Mouse (Mus musculus) midbrain, embryonic 11.5 days (tissue): ENCODE data around the gene Spats1. TPM values are rescaled to one million over a fixed set of nuclear protein-coding genes. Genes with fewer than 3 reads are reported as not detected.
A peak's percentile ranks its signal among the peaks of the same experiment; 100 is the strongest.

Source experiments
- ATAC-seq: fragments of 200-750 bp; cut with Nextera tagmentation; 2 replicates; pipeline ENCODE4 v1.8.0; 2017; ENCODE audit warnings: moderate TSS enrichment, moderate library complexity; ENCODE audit not compliant: low FRiP score
- DNase-seq: peaks from one replicate; pipeline ENCODE4 v3.0.0; 2015; ENCODE audit warnings: low spot score; ENCODE audit errors: missing footprints
- H3K27ac ChIP-seq: fragments of 300-500 bp; sonication (generic); 2 replicates; pipeline ENCODE4 v1.5.1; 2014; ENCODE audit warnings: low read depth, low read length
- H3K27me3 ChIP-seq: fragments of 300-500 bp; sonication (generic); 2 replicates; pipeline ENCODE4 v1.6.1; 2014; ENCODE audit warnings: mild to moderate bottlenecking, low read length, moderate library complexity, mixed read lengths; ENCODE audit not compliant: control insufficient read depth, insufficient read depth
- H3K36me3 ChIP-seq: fragments of 300-500 bp; sonication (generic); 2 replicates; pipeline ENCODE4 v1.6.1; 2014; ENCODE audit warnings: mild to moderate bottlenecking, low read length, moderate library complexity, mixed read lengths; ENCODE audit not compliant: control insufficient read depth, insufficient read depth
- H3K4me1 ChIP-seq: fragments of 300-500 bp; sonication (generic); 2 replicates; pipeline ENCODE4 v1.6.1; 2014; ENCODE audit warnings: low read length; ENCODE audit not compliant: control insufficient read depth, insufficient read depth
- H3K4me2 ChIP-seq: fragments of 300-500 bp; sonication (generic); 2 replicates; pipeline ENCODE4 v1.6.1; 2014; ENCODE audit warnings: mild to moderate bottlenecking, moderate library complexity
- H3K4me3 ChIP-seq: fragments of 300-500 bp; sonication (generic); 2 replicates; pipeline ENCODE4 v1.5.1; 2014; ENCODE audit warnings: low read depth, low read length
- H3K9ac ChIP-seq: fragments of 300-500 bp; sonication (generic); 2 replicates; pipeline ENCODE4 v1.6.1; 2014; ENCODE audit warnings: low read length
- H3K9me3 ChIP-seq: fragments of 300-500 bp; sonication (generic); 2 replicates; pipeline ENCODE4 v1.6.1; 2016; ENCODE audit warnings: low read length; ENCODE audit not compliant: control insufficient read depth
- WGBS: fragments of 180-500 bp; shearing (Covaris S2); extraction: QIAGEN DNeasy Blood & Tissue Kit; methylation state at CpG from one replicate; pipeline ENCODE4 v1.1.7; 2014; 5-methylcytosine and 5-hydroxymethylcytosine counted together
- polyA plus RNA-seq: library from polyadenylated mRNA; unstranded; fragments of >200 nt; fragmentation: Nextera tagmentation; extraction: Ambion mirVana; gene quantifications from 2 replicates; pipeline ENCODE4 v1.2.1, GENCODE M21; 2014

The Spats1 gene
- 0.40 and 0.46 TPM in 2 replicates for polyA plus RNA-seq

DNA sequence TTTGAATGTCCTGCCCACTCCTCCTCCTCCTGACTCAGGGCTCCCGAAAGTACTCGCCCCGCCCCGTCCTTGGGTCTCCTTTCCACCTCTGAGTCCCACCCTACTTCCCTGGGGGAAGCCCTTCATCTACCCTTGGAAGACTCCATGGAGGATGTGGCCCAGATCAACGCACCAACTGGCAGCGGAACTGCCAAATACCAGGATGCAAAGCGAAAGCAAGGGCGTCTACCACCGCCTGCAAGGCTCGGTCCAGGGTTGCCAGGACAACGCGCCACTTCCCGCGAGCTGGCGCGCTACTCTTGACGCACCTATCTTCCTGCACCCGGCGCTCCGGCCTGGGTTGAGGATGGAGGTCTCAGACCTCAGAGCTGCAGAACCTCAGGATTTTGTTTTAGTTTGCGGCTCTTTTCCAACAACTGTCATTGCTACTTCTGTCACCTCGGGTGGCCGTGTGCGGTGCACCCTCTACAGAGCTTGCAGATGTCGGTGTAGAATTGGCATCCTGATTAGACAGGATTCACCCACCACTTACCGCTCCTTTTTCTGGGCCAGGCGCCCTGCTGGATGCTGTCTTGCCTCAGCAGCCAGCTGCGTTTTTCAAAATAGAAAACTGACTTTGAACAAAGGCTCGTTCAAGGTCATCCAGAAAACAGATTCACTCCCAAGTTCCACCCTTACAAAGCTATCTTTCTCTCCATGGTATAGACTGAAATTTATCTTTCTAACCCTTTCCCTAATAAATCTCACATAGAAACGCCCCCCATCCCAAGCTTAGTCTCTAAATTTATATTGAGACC, at the start of gene Spats1:
Gene Spats1 (minus strand): TSS at position 747 of the 797 bp plus-strand sequence.
- Histone ChIP-seq H3K27me3 (peaks cover 5% of the 10 kb centered on the region; the same call in 1 of the 2 replicates), H3K4me3 (peak within 1 kb of the TSS; percentile 30), H3K9ac (peak within 1 kb of the TSS; percentile 58), H3K36me3 (no peaks in the 10 kb centered on the region), H3K4me2 (peak within 1 kb of the TSS; percentile 61), H3K27ac (no peak within 1 kb of the TSS), H3K9me3 (no peaks in the 10 kb centered on the region), H3K4me1 (peaks cover 4% of the 10 kb centered on the region; the same call in 1 of the 2 replicates)
- DNase-seq (peak; percentile 92), ATAC-seq (peak; percentile 83)
- 7% methylated on average over 30 of the region's 30 CpGs for WGBS

DNA sequence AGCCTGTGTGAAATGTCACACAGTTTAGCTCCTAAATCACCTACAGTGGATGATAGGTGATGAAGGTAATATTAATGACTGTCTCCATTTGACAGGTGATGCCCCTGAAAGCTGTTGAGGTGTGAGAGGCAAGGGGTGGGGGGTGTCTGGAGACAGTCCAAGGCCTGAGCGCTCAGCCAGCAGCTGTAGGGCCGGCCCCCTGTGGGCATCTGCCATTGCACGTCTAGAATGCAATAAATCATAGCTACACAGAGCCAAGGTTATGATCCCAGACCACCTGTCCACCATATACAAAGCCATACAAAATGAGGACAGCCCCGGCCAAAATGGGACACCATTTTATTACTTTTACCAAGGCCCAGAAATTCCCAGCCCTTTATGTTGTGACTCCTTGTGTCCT, 49.7 kb upstream of the Spats1 start:
- no peak overlapping the region for H3K4me2 ChIP-seq
- peaks cover 6% of the 10 kb centered on the region for H3K4me1 ChIP-seq
- H3K4me3 ChIP-seq = no peak overlapping the region
- ATAC-seq = no peak
- WGBS = 90% methylated on average over 4 of the region's 4 CpGs
- H3K36me3 ChIP-seq = no peaks in the 10 kb centered on the region
- no peak overlapping the region for H3K27ac ChIP-seq
- no peak overlapping the region for H3K9ac ChIP-seq
- H3K9me3 ChIP-seq = no peaks in the 10 kb centered on the region
- no peak for DNase-seq
- H3K27me3 ChIP-seq = peaks cover 4% of the 10 kb centered on the region; the same call in 1 of the 2 replicates

DNA sequence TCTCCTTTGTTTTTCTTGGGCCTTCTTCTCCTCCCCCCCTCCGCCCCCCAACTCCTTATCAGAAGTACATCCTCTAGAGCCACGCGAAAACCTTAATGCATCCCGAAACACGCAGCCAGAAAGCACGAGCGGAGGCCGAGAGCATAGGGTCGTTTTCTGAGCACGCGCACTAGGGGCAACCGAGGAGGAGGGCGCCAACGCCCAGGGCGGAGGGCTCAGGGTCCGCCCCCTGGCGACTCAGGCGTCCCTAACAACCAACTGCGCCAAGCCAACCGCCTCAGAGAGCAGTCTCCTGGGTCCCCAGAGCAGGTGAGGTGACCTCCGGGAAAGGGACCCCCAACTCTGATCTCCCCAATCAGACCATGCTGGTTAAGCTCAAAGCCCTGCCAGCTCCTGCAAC, 48.0 kb upstream of the Spats1 start, which contains the start of gene Tcte1:
Gene Tcte1 (plus strand): TSS at position 172 of the 400 bp plus-strand sequence.
- Histone ChIP-seq H3K9me3 (no peaks in the 10 kb centered on the region), H3K27me3 (peaks cover 4% of the 10 kb centered on the region; the same call in 1 of the 2 replicates), H3K27ac (no peak within 1 kb of the TSS), H3K9ac (peak within 1 kb of the TSS; percentile 75), H3K36me3 (0 out of 2 replicates have a peak, but pooled peaks cover 2% of the 10 kb centered on the region), H3K4me3 (peak within 1 kb of the TSS; percentile 37), H3K4me2 (peak within 1 kb of the TSS; percentile 77), H3K4me1 (peaks cover 6% of the 10 kb centered on the region)
- WGBS = under 1% methylated on average over 21 of the region's 21 CpGs
- DNase-seq (peak; percentile 96), ATAC-seq (peak; percentile 90)

DNA sequence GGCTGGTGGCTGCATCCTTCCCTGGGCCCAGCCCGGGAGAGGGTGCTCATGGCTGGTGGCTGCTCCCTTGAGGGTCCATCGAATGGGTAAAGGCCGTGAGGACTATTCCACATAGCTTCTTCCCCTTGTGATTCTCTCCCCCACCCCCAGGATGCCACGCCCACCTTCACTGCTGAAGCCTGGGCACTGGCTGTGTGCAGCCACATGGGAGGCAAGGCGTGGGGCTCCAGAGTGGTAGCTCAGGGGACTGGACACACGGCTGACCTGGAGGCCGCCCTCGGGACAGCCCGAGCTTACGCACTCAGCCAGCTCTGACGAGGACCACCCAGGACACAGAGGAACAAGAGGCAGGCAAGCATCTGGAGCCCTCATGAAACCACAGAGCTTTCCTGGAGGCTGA, 44.9 kb upstream of the Spats1 start:
- Histone ChIP-seq H3K9ac (no peak overlapping the region), H3K27me3 (peaks cover 4% of the 10 kb centered on the region; the same call in 1 of the 2 replicates), H3K27ac (no peak overlapping the region), H3K4me2 (no peak overlapping the region), H3K36me3 (0 out of 2 replicates have a peak, but pooled peaks cover 5% of the 10 kb centered on the region), H3K4me1 (peaks cover 6% of the 10 kb centered on the region), H3K4me3 (no peak overlapping the region), H3K9me3 (no peaks in the 10 kb centered on the region)
- DNase-seq = no peak
- no peak for ATAC-seq
- 85% methylated on average over 11 of the region's 11 CpGs for WGBS

DNA sequence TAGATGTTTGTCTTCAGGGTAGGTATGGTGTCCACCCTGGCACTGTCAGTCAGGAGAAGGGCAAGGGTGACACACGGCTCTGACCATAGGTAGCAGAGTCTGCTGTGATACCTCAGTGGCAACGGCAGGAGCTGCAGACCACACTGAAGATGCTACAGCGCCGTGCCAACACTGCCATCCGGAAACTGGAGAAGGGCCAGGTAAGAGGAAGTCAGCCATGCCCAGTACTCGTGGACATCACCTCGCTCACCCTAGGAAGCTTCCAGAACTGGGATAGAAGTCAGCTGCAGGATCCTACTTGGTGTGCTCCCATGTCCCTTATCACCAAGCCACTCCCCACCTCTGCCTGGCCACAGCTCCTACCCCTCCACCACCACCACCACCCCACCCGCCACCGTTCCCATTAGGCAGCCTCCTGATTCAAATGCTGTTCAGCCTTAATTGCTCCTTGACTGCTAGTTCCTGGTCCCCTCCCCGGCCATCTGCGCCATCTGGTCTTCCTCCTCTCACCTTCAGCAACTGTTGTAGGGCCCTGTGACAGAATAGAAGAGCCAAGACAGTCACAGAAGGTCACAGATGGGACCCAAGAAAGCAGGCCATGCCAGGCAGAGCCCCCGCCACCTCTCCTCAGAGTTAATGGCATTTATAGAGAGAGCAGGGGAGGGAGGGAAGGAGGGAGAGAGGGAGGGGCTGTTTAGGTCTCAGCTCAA, 43.7 kb upstream of the Spats1 start:
- 89% methylated on average over 12 of the region's 12 CpGs for WGBS
- H3K9me3 ChIP-seq = no peaks in the 10 kb centered on the region
- peaks cover 6% of the 10 kb centered on the region for H3K4me1 ChIP-seq
- no peak for DNase-seq
- no peak overlapping the region for H3K27ac ChIP-seq
- H3K27me3 ChIP-seq = no peaks in the 10 kb centered on the region
- no peak for ATAC-seq
- H3K9ac ChIP-seq = no peak overlapping the region
- H3K4me3 ChIP-seq = no peak overlapping the region
- 0 out of 2 replicates have a peak, but pooled peaks cover 5% of the 10 kb centered on the region for H3K36me3 ChIP-seq
- no peak overlapping the region for H3K4me2 ChIP-seq

DNA sequence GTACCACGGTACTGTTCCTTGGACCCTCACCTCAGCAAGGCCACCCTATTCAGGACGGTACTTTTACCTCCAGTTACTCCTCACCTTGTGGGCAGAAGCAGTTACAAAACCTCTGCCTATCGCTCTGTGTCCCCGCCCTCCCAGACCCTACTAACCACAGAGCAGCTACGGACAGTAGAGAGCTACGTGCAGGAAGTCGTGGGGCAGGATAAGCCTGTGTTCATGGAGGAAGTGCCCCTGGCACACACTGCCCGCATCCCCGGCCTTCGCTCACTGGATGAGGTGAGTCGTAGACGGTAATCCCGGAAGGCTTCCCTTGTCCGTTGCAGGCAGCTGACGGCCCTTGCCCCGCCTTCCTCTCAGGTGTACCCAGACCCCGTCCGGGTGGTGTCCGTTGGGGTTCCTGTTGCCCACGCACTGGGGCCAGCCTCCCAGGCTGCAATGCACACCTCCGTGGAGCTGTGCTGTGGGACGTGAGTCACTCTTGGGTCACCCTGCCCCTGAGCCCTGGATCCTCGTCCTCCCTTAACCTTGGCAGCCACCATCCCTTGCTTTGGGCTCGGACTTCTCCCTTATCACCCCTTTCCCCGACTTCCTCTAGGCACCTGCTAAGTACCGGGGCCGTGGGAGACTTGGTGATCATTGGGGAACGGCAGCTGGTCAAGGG, 42.5 kb upstream of the Spats1 start:
- DNase-seq (no peak), ATAC-seq (no peak)
- H3K4me2 ChIP-seq = no peak overlapping the region
- H3K4me3 ChIP-seq = no peak overlapping the region
- H3K27ac ChIP-seq = no peak overlapping the region
- H3K4me1 ChIP-seq = peaks cover 2% of the 10 kb centered on the region
- WGBS = 93% methylated on average over 28 of the region's 28 CpGs
- H3K27me3 ChIP-seq = no peaks in the 10 kb centered on the region
- no peaks in the 10 kb centered on the region for H3K9me3 ChIP-seq
- H3K9ac ChIP-seq = no peak overlapping the region
- H3K36me3 ChIP-seq = 0 out of 2 replicates have a peak, but pooled peaks cover 5% of the 10 kb centered on the region

DNA sequence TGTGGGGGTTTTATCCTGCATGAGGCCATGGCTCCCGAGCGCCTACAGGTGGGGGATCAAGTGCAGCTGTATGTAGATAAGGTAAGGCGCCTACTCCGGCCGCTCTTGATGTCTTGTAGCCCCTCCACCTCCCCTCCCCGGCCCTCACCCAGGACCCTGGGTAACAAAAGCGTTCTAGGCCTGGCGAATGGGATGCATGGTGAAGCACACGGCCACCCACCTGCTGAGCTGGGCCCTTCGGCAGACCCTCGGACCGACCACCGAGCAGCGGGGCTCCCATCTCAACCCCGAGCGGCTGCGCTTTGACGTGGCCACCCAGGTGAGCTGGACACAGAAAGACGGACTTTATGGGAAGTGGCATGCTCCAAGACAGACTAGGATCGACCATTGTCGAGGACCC, 41.9 kb upstream of the Spats1 start:
- Histone ChIP-seq H3K4me3 (no peak overlapping the region), H3K27me3 (no peaks in the 10 kb centered on the region), H3K9me3 (no peaks in the 10 kb centered on the region), H3K9ac (no peak overlapping the region), H3K4me1 (no peaks in the 10 kb centered on the region; the same call in none of the 2 replicates), H3K4me2 (no peak overlapping the region), H3K36me3 (0 out of 2 replicates have a peak, but pooled peaks cover 5% of the 10 kb centered on the region), H3K27ac (no peak overlapping the region)
- DNase-seq = no peak
- no peak for ATAC-seq
- 96% methylated on average over 21 of the region's 21 CpGs for WGBS

DNA sequence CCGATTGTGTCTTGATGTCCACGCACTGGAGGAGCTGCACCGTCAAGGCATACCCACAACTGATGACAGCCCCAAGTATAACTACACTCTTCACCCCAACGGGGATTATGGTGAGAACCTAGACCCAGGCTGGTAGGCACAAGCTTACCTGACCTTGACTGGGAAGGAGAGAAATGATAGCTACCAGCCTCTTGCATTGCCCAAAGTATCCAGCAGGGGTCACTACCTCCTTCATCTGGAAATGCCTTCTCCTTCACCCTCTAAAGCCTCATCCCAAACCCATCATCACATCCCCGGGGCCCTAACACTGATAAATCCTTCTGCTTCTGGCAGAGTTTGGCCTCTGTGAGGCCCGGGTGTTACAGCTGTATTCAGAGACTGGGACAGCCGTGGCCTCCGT, 41.3 kb upstream of the Spats1 start:
- Histone ChIP-seq H3K9me3 (no peaks in the 10 kb centered on the region), H3K36me3 (0 out of 2 replicates have a peak, but pooled peaks cover 5% of the 10 kb centered on the region), H3K4me2 (no peak overlapping the region), H3K4me3 (no peak overlapping the region), H3K9ac (no peak overlapping the region), H3K27ac (no peak overlapping the region), H3K4me1 (no peaks in the 10 kb centered on the region; the same call in none of the 2 replicates), H3K27me3 (no peaks in the 10 kb centered on the region)
- WGBS = 56% methylated on average over 8 of the region's 8 CpGs
- ATAC-seq (peak; percentile 45; the same call in 1 of the 2 replicates), DNase-seq (peak; percentile 98)
